Mouse (Mus musculus): Measurements from ENCODE around the gene Aprt.

GRCm38 (mm10) chr8:122551265-122552051 is 25.3 kb downstream of the Aprt start, which contains the start of gene Piezo1:
- TF ChIP-seq GATA1 (IDR thresholded peaks at IDR 0.05; ENCODE audit: borderline replicate concordance, low read length) (no peak), FLI1 (IDR thresholded peaks at IDR 0.05; ENCODE audit: low read length) (no peak)

Measured in megakaryocyte, embryonic 14.5 days (primary cell).